Mouse (Mus musculus) activated CD4-positive, CD25-positive, alpha-beta regulatory T cell, adult 9 weeks (primary cell): Measurements from ENCODE around the gene Tubg1. TPM values are rescaled to one million over a fixed set of nuclear protein-coding genes. Genes with fewer than 3 reads are reported as not detected.

ENCODE experiments used
- polyA plus RNA-seq: library from polyadenylated mRNA; unstranded; fragments of 100-300 nt; shearing (Covaris generic); gene quantifications from one replicate; pipeline ENCODE4 v1.2.1, GENCODE M21; 2017

Gene Tubg1
- 45.3 TPM for polyA plus RNA-seq

GRCm38 (mm10) chr11:101119761-101120544 is at the start of gene Tubg1, which contains the start of gene Retreg3:
TSS of gene Tubg1 (plus strand) at chr11:101119938.
TSS of gene Retreg3 (minus strand) at chr11:101119893.

GRCm38 (mm10) chr11:101078121-101078520 is 41.6 kb upstream of the Tubg1 start, which contains the start of gene Hsd17b1:
TSS of gene Hsd17b1 (plus strand) at chr11:101078411.

GRCm38 (mm10) chr11:101082208-101083082 is 37.3 kb upstream of the Tubg1 start, which contains the start of gene Coasy:
TSS of gene Coasy (plus strand) at chr11:101082565.

GRCm38 (mm10) chr11:101086756-101087681 is 32.7 kb upstream of the Tubg1 start, which contains the start of gene Mlx:
TSS of gene Mlx (plus strand) at chr11:101087277.

GRCm38 (mm10) chr11:101095314-101096024 is 24.3 kb upstream of the Tubg1 start, which contains the start of gene Psmc3ip:
TSS of gene Psmc3ip (minus strand) at chr11:101095436.

GRCm38 (mm10) chr11:101155728-101156371 is 36.1 kb downstream of the Tubg1 start, which contains the start of gene Tubg2:
TSS of gene Tubg2 (plus strand) at chr11:101155907.

GRCm38 (mm10) chr11:101170354-101170810 is 50.6 kb downstream of the Tubg1 start, which contains the start of gene Cntnap1:
TSS of gene Cntnap1 (plus strand) at chr11:101170523.

GRCm38 (mm10) chr11:101170811-101171610 is 51.3 kb downstream of the Tubg1 start, which contains the start of gene Plekhh3:
TSS of gene Plekhh3 (minus strand) at chr11:101171351.

GRCm38 (mm10) chr11:101174851-101175628 is 55.3 kb downstream of the Tubg1 start, which contains the start of gene Ccr10:
TSS of gene Ccr10 (minus strand) at chr11:101175443.

Other genes with a start within 250 kb of the Tubg1 start
- gene Stat3, start 180.4 kb upstream of the Tubg1 start, polyA plus RNA-seq = 307 TPM
- gene Cavin1, start 149.1 kb upstream of the Tubg1 start, polyA plus RNA-seq = 0.38 TPM
- 10.3 TPM for gene Atp6v0a1, start 110.5 kb upstream of the Tubg1 start, polyA plus RNA-seq
- 6.7 TPM for gene Naglu, start 49.9 kb upstream of the Tubg1 start, polyA plus RNA-seq
- gene Hsd17b1, start 41.5 kb upstream of the Tubg1 start, polyA plus RNA-seq = 0.42 TPM
- 35.2 TPM for gene Coasy, start 37.4 kb upstream of the Tubg1 start, polyA plus RNA-seq
- gene Mlx, start 32.7 kb upstream of the Tubg1 start, polyA plus RNA-seq = 126 TPM
- gene Psmc3ip, start 24.5 kb upstream of the Tubg1 start, polyA plus RNA-seq = 8.4 TPM
- gene Retreg3, start within 50 bp of the Tubg1 start, polyA plus RNA-seq = 70.2 TPM
- 4.3 TPM for gene Tubg2, start 36.0 kb downstream of the Tubg1 start, polyA plus RNA-seq
- gene Cntnap1, start 50.6 kb downstream of the Tubg1 start, polyA plus RNA-seq = 0.13 TPM
- 0.24 TPM for gene Plekhh3, start 51.4 kb downstream of the Tubg1 start, polyA plus RNA-seq
- gene Ccr10, start 55.5 kb downstream of the Tubg1 start, polyA plus RNA-seq = 1.9 TPM
- 96.4 TPM for gene Ezh1, start 106.5 kb downstream of the Tubg1 start, polyA plus RNA-seq
- not detected for gene Ramp2, start 126.1 kb downstream of the Tubg1 start, polyA plus RNA-seq
- 157 TPM for gene Vps25, start 133.8 kb downstream of the Tubg1 start, polyA plus RNA-seq
- gene Wnk4, start 140.6 kb downstream of the Tubg1 start, polyA plus RNA-seq = 2.4 TPM
- not detected for gene Cntd1, start 159.1 kb downstream of the Tubg1 start, polyA plus RNA-seq
- 130 TPM for gene Coa3, start 159.2 kb downstream of the Tubg1 start, polyA plus RNA-seq
- 217 TPM for gene Becn1, start 182.3 kb downstream of the Tubg1 start, polyA plus RNA-seq
- gene Psme3, start 196.3 kb downstream of the Tubg1 start, polyA plus RNA-seq = 156 TPM
- 4.1 TPM for gene Aoc2, start 205.1 kb downstream of the Tubg1 start, polyA plus RNA-seq
- not detected for gene Aoc3, start 210.7 kb downstream of the Tubg1 start, polyA plus RNA-seq
- not detected for gene G6pc, start 247.6 kb downstream of the Tubg1 start, polyA plus RNA-seq